Mouse (Mus musculus) adrenal gland, postnatal 14 days (tissue): Measurements from ENCODE around the gene Slc25a34. TPM values are rescaled to one million over a fixed set of nuclear protein-coding genes. Genes with fewer than 3 reads are reported as not detected.

Experiments
- DNase-seq: peaks from one replicate; pipeline ENCODE4 v3.0.0; 2021; ENCODE audit warnings: mixed read lengths
- total RNA-seq: library from RNA; stranded (reverse); gene quantifications from 2 replicates; pipeline ENCODE4 v1.2.3, GENCODE M21; 2021

Gene Slc25a34
- total RNA-seq, 1 experiment from 2014 or later: 31.9 TPM

DNA sequence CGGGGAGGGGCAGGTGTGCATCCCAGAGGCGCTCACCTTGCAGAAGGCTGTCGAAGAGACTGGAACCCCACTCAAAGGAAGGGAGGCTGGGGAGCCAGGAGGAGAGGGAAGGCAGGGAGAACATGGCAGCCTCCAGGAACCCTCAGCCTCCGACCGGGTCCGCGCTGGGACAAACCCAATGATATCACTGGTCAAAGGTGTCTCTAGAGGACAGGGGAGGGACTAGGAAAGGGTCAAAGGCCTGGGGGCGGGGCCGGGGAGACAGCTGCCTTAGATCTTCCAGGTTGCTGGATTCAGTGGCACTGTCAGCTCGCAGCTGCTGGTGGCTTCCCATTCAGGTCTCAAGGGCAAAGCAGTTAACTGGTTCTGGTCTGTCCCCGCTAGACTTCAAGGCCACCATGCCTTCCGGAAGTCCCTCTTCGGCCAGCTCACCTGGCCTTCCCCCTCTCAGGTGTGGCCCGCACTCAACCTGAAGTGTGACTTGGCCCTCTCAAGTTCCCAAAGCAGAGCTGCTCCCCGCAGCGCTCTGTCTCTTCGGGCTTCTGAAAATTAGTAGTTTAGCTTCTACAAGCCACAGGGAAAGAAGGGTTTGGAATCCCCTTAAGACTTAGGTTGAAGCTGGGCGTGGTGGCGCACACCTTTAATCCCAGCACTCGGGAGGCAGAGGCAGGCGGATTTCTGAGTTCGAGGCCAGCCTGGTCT, 5.6 kb downstream of the Slc25a34 start:
- peak; percentile 55 for DNase-seq

DNA sequence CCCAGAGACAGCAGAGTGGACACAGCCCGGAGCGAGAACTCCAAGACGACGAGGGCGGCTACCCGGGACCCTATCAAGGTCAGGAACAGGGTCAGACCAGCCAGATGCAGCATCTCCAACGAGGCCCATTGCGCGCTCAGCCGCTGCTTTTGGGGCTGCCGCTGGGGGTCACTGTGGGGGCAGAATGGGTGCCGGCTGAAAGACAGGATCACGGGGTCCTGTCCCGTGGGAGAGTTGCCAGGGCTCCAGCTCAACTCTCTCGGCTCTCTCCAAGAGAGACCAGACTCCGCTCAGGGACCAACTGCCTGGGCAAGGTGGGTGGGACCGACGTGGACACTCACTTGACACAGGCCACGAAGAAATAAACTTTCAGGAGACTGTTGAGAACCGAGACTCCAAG, 6.3 kb downstream of the Slc25a34 start:
- peak; percentile 84 for DNase-seq

DNA sequence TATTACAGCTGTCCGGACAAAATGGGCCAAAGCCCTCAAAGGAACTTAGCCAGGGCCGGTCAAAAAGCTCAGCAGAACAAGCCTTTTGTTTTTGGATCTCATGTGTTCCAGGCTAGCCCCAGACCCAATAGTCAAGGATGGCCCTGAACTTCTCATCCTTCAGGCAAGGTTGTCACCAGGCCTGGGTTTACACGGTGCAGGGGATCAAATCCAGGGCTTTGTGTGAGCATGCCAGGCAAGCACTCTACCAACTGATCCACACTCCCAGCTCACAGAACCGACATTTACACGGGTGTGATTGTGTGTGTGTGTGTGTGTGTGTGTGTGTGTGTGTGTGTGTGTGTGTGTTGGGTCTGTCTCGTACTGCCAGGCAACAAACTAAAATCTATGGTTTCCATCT, 6.8 kb downstream of the Slc25a34 start:
- DNase-seq: no peak

- DNase-seq: no peak
These were observed 8.7 kb downstream of the Slc25a34 start for GRCm38 (mm10) chr4:141614946-141615345.

GRCm38 (mm10) chr4:141609538-141609937, 14.1 kb downstream of the Slc25a34 start:
- no peak for DNase-seq

DNA sequence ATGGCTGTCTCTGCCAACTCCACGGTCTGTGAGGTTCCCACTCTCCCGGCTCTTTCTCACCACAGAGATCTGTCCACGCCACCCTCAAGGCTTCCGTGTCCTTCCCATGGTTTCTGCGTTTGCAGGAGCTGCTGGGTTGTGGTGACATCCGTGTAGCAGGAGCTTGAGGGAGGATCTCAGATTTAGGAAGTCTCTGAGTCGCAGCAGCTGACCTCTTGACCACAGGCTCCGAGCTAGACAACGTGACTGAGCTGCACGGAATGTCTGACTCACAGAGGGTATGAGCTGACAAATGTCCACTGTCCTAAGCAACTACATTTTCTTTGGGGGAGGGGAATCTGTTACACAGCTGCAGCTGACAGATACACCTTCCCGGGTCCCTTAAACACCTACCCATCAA, 17.8 kb downstream of the Slc25a34 start, which contains the start of gene Fblim1:
Gene Fblim1 (minus strand): TSS at position 236 of the 400 bp plus-strand sequence.
- peak; percentile 40 for DNase-seq

DNA sequence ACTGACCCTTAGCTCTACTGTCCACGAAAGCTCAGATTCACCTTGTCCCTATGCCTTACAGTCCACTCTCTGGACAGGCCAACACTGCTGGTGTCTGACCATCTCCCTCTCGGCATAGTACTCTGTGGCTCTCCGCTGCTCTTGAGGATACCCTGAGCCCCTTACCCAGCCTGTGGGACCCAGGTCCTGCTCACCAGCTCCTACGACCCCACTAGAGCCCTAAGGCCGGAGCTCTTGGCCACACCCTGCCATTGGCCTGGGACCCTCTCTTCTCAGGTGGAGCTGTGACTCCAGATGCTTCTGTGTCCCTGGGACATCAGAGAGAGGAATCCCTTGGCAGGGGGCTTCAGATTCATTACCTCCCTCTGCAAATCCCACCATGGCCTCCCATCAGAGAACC, 18.2 kb downstream of the Slc25a34 start:
- no peak for DNase-seq

GRCm38 (mm10) chr4:141604493-141604892, 19.1 kb downstream of the Slc25a34 start:
- peak; percentile 64 for DNase-seq

DNA sequence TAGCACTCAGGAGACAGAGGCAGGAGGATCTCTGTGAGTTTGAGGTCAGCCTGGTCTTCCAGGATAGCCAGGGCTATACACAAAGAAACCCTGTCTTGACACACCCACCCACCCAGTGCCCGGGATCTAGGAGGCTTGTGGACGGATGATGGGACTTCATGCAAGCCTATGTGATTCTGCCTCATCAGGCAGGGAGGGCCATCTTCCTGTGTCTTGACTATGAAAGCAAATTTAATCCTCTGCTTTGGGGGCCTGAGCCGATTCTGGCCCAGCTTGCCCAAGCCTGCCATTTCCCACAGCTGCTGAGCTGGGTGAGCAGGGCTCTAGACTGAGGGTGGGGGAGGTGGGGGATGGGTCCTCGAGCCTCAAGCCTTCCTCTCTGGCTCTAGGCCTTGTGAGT, 19.7 kb downstream of the Slc25a34 start:
- no peak for DNase-seq

DNA sequence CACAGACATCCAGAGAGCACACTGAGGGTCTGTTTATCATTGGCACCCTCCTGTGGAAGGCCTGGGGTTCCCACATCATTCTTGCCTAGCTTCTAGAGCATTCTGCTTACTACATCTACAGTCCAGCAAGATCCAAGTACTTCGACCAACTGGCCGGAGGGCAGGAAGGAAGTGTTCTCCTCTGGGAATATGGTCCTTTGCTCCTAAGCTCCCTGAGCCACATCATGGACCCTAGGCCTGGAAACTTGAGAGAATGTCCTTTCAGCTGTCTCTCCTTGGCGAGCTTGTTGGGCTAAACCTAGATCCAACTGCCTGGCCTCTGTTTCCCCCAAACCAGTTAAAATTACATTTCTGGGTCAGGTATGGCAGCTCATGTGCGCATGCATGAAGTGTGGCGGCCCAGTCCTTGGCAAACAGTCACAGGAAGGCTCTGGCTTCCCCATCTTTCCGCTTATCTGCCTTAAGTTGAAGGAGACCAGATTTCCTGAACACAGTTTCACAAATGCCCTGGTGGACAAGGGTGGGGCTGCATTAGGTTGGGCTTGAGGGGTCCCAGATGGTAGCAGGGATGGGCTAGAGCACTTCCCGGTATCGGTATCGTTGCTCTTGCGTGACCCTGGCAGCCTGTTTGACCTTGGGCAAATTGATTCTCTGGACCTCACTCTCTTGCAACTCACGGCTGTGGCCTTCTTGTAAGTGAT, 20.9 kb downstream of the Slc25a34 start:
- no peak for DNase-seq

GRCm38 (mm10) chr4:141601148-141601862, 22.3 kb downstream of the Slc25a34 start:
- DNase-seq: no peak

DNA sequence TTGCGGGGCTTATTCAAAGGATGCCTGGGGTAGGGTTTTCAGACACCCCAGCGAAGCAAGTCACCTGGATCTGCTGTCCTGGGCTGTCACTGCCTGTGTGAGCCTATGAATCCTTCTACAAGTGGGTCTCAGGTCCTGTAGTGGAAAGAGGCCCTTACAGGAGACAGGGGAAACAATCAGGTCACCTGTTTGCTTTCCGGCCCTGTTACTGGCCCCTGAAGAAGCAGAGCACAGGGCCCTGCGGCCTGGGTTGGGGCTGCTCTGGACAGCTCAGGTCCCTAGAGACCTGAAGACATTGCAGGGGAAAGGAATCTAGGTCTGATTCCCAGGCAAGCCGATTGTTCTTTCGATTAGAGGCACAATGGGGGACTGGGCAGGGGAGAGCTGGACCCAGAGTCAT, 23.3 kb downstream of the Slc25a34 start:
- no peak for DNase-seq

- DNase-seq: no peak
These were observed 24.1 kb downstream of the Slc25a34 start for GRCm38 (mm10) chr4:141599251-141600141.

DNA sequence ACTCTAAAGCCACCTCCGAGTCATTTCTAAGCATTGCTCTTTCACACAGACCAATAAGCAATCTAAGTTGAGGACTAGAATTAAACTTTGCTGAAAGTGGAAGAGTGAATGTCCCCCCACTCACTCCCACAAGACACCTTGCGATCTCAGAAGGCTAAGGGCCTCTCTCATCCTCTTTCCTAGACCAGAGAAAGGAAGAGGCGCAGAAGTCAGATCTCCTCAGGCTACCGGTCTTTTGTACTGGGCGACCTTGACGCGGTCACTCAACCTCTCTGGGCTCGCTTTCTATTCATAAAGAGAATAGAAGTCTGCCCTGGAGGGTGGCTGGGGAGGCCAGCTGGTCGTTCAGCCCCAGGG, 24.7 kb downstream of the Slc25a34 start:
- DNase-seq: no peak

DNA sequence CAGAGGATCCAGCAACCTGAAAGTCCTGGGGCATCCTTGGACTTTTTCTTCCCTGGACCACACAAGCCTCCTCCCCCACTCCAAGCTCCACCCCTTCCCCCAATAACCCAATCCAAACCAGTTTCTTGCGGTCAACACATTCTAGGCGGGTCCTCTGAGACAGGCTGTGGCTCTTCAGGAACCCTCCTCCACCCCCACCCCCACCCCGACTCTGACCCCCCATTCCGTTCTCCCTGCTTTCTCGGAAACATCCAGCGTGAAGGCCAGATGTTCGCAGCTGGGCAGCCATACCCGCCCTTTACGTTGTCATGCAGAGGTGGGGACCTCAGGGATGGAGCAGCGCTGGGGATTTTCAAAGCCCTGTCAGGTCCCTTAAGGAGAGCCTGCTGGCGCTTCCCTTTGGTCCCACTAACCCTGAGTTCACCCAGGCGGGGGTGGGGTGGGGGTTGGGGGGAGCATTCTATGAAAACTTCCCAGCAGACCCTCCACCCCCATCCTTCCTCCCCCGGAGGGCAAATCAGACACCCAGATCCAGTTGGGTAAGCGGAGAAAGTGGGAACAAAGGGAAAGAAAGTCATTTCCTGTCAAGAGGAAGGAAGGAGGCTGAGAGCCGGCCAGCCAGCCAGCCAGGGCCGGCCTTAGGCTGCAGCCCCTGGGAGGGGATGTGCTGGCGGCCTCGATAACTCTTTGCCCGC, 25.3 kb downstream of the Slc25a34 start:
- no peak for DNase-seq

DNA sequence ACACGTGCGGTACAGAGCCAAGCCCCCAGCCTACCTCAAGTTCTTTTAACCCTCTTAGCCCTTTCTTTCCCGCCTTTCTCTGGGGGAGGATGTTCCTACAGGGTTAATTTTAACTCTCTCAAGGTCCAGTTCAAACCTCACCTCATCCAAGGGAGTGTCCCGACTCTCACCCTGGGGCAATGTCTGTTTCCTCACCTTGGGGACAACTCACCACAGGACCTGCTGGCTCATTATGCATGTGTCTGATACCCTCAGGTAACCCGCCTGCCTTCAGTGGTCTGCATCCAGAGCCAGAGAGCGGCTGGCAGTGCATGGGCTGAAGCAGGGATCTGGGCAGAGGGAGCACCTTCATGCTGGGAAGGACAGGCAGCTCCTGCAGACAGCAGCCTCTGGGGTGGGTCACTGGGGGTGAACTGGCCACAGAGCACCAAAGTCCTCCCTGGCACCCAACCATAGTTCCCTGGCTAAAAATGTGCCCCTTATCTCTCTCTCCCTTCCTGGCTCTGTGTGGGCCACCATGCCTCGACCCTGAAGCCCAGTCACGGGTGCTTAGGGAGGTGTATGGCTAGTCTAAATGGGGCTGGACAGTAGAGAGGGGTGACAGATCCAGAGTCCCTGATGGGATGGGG, 26.8 kb downstream of the Slc25a34 start:
- DNase-seq: no peak

- DNase-seq: no peak
These were observed 27.9 kb downstream of the Slc25a34 start for GRCm38 (mm10) chr4:141595605-141596268.

- DNase-seq: no peak
These were observed 28.5 kb downstream of the Slc25a34 start for GRCm38 (mm10) chr4:141595138-141595537.

DNA sequence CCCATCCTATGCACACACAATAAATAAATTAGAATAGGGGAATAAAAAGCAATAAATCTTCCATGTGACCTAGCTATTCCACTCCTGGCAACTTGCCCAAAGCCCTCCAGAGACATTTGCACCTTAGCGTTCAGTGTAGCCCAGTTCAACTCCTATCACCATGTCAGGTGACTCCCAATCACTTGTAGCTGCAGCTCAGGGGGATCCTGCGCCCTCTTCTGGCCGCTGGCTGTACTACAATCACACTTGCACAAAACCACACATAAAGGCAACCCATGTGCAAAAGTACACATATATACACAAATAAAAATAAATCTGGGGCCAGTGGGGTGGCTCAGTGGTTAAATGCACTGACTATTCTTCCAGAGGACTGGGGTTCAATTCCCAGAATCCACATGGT, 32.1 kb downstream of the Slc25a34 start:
- peak; percentile 52 for DNase-seq

- no peak for DNase-seq
These were observed 39.7 kb downstream of the Slc25a34 start for GRCm38 (mm10) chr4:141583919-141584318.

GRCm38 (mm10) chr4:141581051-141581450, 42.6 kb downstream of the Slc25a34 start:
- DNase-seq: no peak
